Mouse (Mus musculus) frontal cortex, postnatal 10 days (tissue): ENCODE data around the gene Cgref1.
A peak's percentile ranks its signal among the peaks of the same experiment; 100 is the strongest.

Experiments
- DNase-seq, 2 experiments: peaks; one replicate each; pipeline ENCODE4 v3.0.0; 2022; ENCODE audit warnings: low spot score in 2 of 2, mixed read lengths in 1 of 2

The Cgref1 gene

DNA sequence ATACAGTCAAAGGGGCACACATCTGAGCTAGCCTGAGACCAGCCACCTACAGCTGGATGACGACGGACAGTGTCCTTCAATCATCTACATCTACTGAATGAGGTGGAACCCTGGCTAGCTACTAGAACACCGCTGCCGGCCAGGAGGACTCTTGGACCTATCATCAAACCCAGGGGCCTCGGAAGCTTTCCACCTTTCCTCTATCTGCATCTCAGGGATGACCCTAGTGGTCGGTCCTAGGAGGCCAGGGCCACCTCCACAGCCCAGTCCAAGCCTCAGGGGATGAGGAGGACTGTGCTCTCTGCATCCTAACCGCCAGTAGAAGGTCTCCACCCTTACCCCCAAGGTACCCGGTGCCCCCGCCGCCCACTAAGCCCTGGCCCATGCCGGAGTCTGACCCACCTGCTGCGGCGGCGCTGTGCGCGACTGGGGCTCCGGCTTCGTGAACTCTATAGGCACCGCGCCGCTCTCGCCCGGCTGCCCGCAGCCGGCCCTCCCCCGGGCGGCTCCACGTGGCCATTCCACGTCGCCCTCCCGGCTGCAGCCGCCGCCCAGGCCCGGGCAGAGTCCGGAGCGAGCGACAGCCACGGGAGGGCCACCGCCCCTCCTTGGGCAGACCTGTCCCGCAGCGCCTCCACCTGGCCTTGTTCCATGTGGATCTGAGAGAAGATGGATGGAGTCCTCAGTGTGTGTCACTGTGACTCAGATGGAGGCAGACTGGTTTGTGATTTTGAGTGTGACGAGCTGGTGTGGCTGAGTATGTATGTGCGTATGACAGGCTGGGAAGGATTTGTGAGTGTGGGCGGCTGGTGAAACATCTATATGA lies at the start of gene Cgref1:
Gene Cgref1 (minus strand): TSS at position 636 of the 826 bp plus-strand sequence.
- DNase-seq = peak; percentile 66 to 68

GRCm38 (mm10) chr5:30994074-30994473 lies 48.7 kb upstream of the Cgref1 start:
- peak in 1 of 2 experiments; percentile 27 for DNase-seq

DNA sequence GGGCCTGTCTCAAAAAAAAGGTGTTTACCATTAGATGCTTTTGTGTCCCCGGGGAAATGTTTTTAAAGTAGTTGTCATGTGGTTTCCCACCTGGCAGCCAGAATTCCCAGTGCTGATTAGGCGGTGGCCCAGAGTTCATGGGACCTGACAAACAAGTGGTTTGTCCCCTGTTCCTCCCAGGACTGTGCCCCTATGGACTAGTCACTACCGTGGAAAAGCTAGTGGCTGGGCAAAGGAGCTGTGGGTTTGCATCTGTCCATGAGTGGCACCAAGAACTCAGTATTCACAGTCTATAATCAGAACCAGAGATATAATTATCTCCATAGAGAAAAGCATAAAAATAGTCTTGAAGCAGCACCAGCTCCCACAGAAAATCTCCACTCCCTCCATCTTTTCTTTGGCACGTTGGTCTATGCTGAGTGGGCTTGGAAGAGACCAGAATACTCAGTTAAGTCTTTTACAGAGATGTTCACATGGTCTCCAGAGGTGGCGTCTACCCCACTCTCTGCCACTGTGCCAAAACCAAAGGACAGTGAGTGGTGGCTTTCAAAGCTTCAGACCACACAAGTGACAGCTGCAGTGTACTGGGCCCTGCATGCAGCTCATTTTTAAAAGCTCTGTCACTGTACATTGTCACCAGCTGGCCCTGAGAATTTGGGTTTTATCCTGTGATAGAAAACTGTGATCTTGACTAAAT lies 47.7 kb upstream of the Cgref1 start:
- peak; percentile 29 to 53 for DNase-seq

- DNase-seq = peak in 1 of 2 experiments; percentile 50
Observed at GRCm38 (mm10) chr5:30982357-30982756, 37.0 kb upstream of the Cgref1 start.

GRCm38 (mm10) chr5:30974870-30975656 lies 29.7 kb upstream of the Cgref1 start:
- DNase-seq = no peak

- no peak for DNase-seq
Observed at GRCm38 (mm10) chr5:30969440-30969839, 24.0 kb upstream of the Cgref1 start.

- no peak for DNase-seq
Observed at GRCm38 (mm10) chr5:30968416-30968815, 23.0 kb upstream of the Cgref1 start, which contains the start of gene Tcf23. Gene Tcf23 (plus strand): TSS chr5:30968662.

DNA sequence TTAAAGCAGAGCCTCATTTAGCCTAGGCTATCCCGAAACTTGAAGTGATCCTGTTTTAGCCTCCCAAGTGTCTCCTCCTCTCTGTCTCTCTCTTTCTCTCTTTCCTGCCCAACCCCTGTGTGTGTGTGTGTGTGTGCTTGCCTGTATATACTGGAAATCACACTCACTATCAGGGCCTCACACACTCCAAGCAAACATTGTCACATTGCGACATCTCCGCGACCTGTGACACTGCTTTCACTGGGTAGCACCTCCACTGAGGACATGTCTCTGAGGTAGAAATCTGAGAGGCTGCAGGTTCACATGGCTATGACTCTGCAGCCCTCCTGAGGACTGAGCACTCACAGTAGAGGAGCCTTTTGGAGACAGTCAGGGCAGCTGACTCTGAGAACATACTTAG lies 20.8 kb upstream of the Cgref1 start:
- no peak for DNase-seq

- DNase-seq = no peak
Observed at GRCm38 (mm10) chr5:30963916-30964315, 18.5 kb upstream of the Cgref1 start.

GRCm38 (mm10) chr5:30961545-30962505 lies 16.4 kb upstream of the Cgref1 start:
- no peak for DNase-seq

GRCm38 (mm10) chr5:30960814-30961213 lies 15.4 kb upstream of the Cgref1 start:
- no peak for DNase-seq

- DNase-seq = peak; percentile 96 to 99
Observed at GRCm38 (mm10) chr5:30959966-30960501, 14.6 kb upstream of the Cgref1 start, which contains the start of gene Preb. Gene Preb (minus strand): TSS chr5:30960361.

GRCm38 (mm10) chr5:30959198-30959854 lies 13.9 kb upstream of the Cgref1 start:
- no peak for DNase-seq

GRCm38 (mm10) chr5:30957891-30958290 lies 12.5 kb upstream of the Cgref1 start:
- no peak for DNase-seq

GRCm38 (mm10) chr5:30955751-30956150 lies 10.4 kb upstream of the Cgref1 start:
- no peak for DNase-seq

- no peak for DNase-seq
Observed at GRCm38 (mm10) chr5:30954556-30954955, 9.2 kb upstream of the Cgref1 start.

- DNase-seq = no peak
Observed at GRCm38 (mm10) chr5:30954065-30954464, 8.7 kb upstream of the Cgref1 start.

- DNase-seq = no peak
Observed at GRCm38 (mm10) chr5:30952551-30952950, 7.2 kb upstream of the Cgref1 start.

- peak in 1 of 2 experiments; percentile 19 for DNase-seq
Observed at GRCm38 (mm10) chr5:30951706-30952105, 6.3 kb upstream of the Cgref1 start.

- peak in 1 of 2 experiments; percentile 13 for DNase-seq
Observed at GRCm38 (mm10) chr5:30950922-30951321, 5.5 kb upstream of the Cgref1 start.
